Mouse (Mus musculus): ENCODE measurements around the gene Wbp2nl. TPM values are rescaled to one million over a fixed set of nuclear protein-coding genes. Genes with fewer than 3 reads are reported as not detected.
"Not testable (repeated sequence)": the region's sequence is repeated elsewhere in the genome, so short reads cannot be mapped to it uniquely, and the experiment has no call there.

Gene Wbp2nl
- polyA plus RNA-seq, 1 experiment from 2014 or later = 0.09 TPM

- Histone ChIP-seq H3K9ac (replicated peaks) (peak overlapping the region; percentile 95), H3K4me1 (ENCODE audit: insufficient read depth) (peaks cover 45% of the 10 kb centered on the region), H3K9me3 (ENCODE audit: low read length) (no peaks in the 10 kb centered on the region), H3K27ac (ENCODE audit: low read depth) (peak overlapping the region; percentile 88), H3K4me2 (ENCODE audit: low read depth, low read length) (peak overlapping the region; percentile 87), H3K4me3 (ENCODE audit: low read depth, low read length) (peak overlapping the region; percentile 74), H3K27me3 (ENCODE audit: insufficient read depth, low read length) (no peaks in the 10 kb centered on the region), H3K36me3 (replicated peaks; ENCODE audit: insufficient read depth, low read length) (peaks cover 24% of the 10 kb centered on the region)
- WGBS (ENCODE audit: insufficient replicate concordance) = under 1% methylated on average over 23 of the region's 23 CpGs
- ATAC-seq = peak; percentile 28; the same call in 1 of the 2 replicates
- no peak for TF ChIP-seq CTCF (IDR thresholded peaks at IDR 0.05; ENCODE audit: low read depth)
- TF ChIP-seq EP300 (IDR thresholded peaks at IDR 0.05; ENCODE audit: low read depth) = peak; percentile 34; the same call in 1 of the 2 replicates
- DNase-seq = no peak
These were observed 55.0 kb downstream of the Wbp2nl start for GRCm38 (mm10) chr15:82353745-82354113.

DNA sequence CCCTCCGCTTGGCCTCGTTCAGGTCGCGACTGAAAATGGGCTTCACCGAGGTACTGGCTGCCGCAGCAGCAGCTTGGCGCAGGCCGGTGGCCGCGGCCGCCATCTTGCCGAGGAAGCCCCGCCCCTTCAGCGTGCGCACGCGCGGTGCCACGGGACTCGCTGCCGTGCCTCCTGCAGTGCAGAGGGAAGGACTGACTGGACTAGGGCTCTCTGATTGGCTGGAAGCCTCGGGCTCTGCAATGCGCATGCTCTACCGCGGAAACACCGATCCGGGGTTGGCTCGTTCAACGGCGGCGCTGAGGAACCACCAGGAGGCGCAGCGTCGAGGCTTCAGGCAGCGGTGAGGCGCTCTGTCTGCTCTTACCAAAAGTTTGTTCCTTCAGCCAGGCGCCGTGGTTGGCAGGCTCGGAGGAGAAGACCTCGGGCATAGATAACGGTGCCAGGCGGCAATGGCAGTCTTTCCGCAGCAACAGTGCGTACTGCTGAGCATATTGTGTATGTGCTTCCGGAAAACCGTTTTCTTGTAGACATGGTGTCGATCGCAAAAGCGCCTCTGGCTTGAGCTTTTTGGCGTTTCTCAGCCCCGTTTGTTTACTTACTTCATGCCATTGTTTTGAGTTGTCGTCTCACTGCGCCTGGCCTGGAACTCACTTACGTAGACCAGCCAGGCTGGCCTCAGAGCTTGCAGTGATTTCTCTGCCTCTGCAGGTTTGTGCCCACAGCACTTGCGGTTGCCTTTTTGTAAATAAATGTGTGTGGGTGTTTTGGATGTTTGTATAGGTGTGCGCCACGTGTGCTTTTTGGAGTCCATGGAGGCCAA, 55.6 kb downstream of the Wbp2nl start, which contains the start of gene Ndufa6:
Gene Ndufa6 (minus strand): TSS at position 197 of the 820 bp plus-strand sequence.
- H3K9me3 ChIP-seq (ENCODE audit: low read length) = no peaks in the 10 kb centered on the region
- peak; percentile 96 for ATAC-seq
- peaks cover 45% of the 10 kb centered on the region for H3K4me1 ChIP-seq (ENCODE audit: insufficient read depth)
- peak within 1 kb of the TSS; percentile 74 for H3K4me3 ChIP-seq (ENCODE audit: low read depth, low read length)
- peak within 1 kb of the TSS; percentile 87 for H3K4me2 ChIP-seq (ENCODE audit: low read depth, low read length)
- TF ChIP-seq EP300 (IDR thresholded peaks at IDR 0.05; ENCODE audit: low read depth) (peak; percentile 15; the same call in 1 of the 2 replicates), CTCF (IDR thresholded peaks at IDR 0.05; ENCODE audit: low read depth) (peak; percentile 100)
- H3K9ac ChIP-seq (replicated peaks) = peak within 1 kb of the TSS; percentile 95
- peak; percentile 98 for DNase-seq
- no peaks in the 10 kb centered on the region for H3K27me3 ChIP-seq (ENCODE audit: insufficient read depth, low read length)
- 2% methylated on average over 56 of the region's 57 CpGs for WGBS (ENCODE audit: insufficient replicate concordance)
- H3K36me3 ChIP-seq (replicated peaks; ENCODE audit: insufficient read depth, low read length) = peaks cover 18% of the 10 kb centered on the region
- H3K27ac ChIP-seq (ENCODE audit: low read depth) = peak within 1 kb of the TSS; percentile 91

- no peaks in the 10 kb centered on the region for H3K36me3 ChIP-seq (replicated peaks; ENCODE audit: insufficient read depth, low read length)
- no peak overlapping the region for H3K4me3 ChIP-seq (ENCODE audit: low read depth, low read length)
- no peak for ATAC-seq
- TF ChIP-seq CTCF (IDR thresholded peaks at IDR 0.05; ENCODE audit: low read depth) (no peak), EP300 (IDR thresholded peaks at IDR 0.05; ENCODE audit: low read depth) (peak; percentile 63; the same call in 1 of the 2 replicates)
- DNase-seq = no peak
- peak overlapping the region; percentile 95 for H3K27ac ChIP-seq (ENCODE audit: low read depth)
- peak overlapping the region; percentile 1; the same call in 1 of the 2 replicates for H3K4me2 ChIP-seq (ENCODE audit: low read depth, low read length)
- WGBS (ENCODE audit: insufficient replicate concordance) = 57% methylated on average over 22 of the region's 22 CpGs
- peak overlapping the region; percentile 26 for H3K9ac ChIP-seq (replicated peaks)
- peaks cover 40% of the 10 kb centered on the region for H3K4me1 ChIP-seq (ENCODE audit: insufficient read depth)
- no peaks in the 10 kb centered on the region for H3K9me3 ChIP-seq (ENCODE audit: low read length)
- H3K27me3 ChIP-seq (ENCODE audit: insufficient read depth, low read length) = no peaks in the 10 kb centered on the region
These were observed 59.9 kb downstream of the Wbp2nl start for GRCm38 (mm10) chr15:82358431-82359260.

- peak overlapping the region; percentile 53 for H3K9ac ChIP-seq (replicated peaks)
- TF ChIP-seq EP300 (IDR thresholded peaks at IDR 0.05; ENCODE audit: low read depth) (peak; percentile 72), CTCF (IDR thresholded peaks at IDR 0.05; ENCODE audit: low read depth) (peak; percentile 61)
- no peaks in the 10 kb centered on the region for H3K36me3 ChIP-seq (replicated peaks; ENCODE audit: insufficient read depth, low read length)
- 57% methylated on average over 11 of the region's 11 CpGs for WGBS (ENCODE audit: insufficient replicate concordance)
- no peaks in the 10 kb centered on the region for H3K9me3 ChIP-seq (ENCODE audit: low read length)
- H3K4me1 ChIP-seq (ENCODE audit: insufficient read depth) = peaks cover 32% of the 10 kb centered on the region
- no peak overlapping the region for H3K4me3 ChIP-seq (ENCODE audit: low read depth, low read length)
- H3K27ac ChIP-seq (ENCODE audit: low read depth) = peak overlapping the region; percentile 95
- no peaks in the 10 kb centered on the region for H3K27me3 ChIP-seq (ENCODE audit: insufficient read depth, low read length)
- no peak overlapping the region for H3K4me2 ChIP-seq (ENCODE audit: low read depth, low read length)
- peak; percentile 81 for DNase-seq
- peak; percentile 96 for ATAC-seq
These were observed 62.8 kb downstream of the Wbp2nl start for GRCm38 (mm10) chr15:82361459-82362018.

DNA sequence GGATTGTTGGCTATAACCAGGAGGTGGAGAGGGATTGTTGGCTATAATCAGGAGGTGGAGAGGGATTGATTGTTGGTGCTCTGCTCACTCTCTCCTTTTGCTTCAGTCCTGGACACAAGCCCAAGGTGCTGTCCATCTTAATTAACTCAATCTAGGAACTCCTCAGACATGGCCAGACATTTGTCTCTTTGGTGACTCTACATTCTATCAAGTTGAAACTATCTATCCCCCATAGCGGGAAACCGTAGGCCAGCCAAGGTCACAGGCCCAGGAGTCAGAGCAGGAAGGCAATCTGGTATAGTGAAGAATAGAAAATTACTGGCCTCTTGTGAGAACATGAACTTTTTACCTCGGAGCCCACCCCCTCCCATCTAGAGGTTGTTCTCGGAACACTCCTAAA, 63.5 kb downstream of the Wbp2nl start:
- Histone ChIP-seq H3K4me3 (ENCODE audit: low read depth, low read length) (no peak overlapping the region), H3K36me3 (replicated peaks; ENCODE audit: insufficient read depth, low read length) (no peaks in the 10 kb centered on the region), H3K4me1 (ENCODE audit: insufficient read depth) (peaks cover 25% of the 10 kb centered on the region), H3K9ac (replicated peaks) (no peak overlapping the region), H3K27me3 (ENCODE audit: insufficient read depth, low read length) (no peaks in the 10 kb centered on the region), H3K27ac (ENCODE audit: low read depth) (peak overlapping the region; percentile 95), H3K4me2 (ENCODE audit: low read depth, low read length) (no peak overlapping the region), H3K9me3 (ENCODE audit: low read length) (no peaks in the 10 kb centered on the region)
- ATAC-seq (no peak), DNase-seq (no peak)
- WGBS (ENCODE audit: insufficient replicate concordance) = 66% methylated on average over 4 of the region's 4 CpGs
- TF ChIP-seq CTCF (IDR thresholded peaks at IDR 0.05; ENCODE audit: low read depth) = no peak
- TF ChIP-seq EP300 (IDR thresholded peaks at IDR 0.05; ENCODE audit: low read depth) = peak; percentile 52; the same call in 1 of the 2 replicates

DNA sequence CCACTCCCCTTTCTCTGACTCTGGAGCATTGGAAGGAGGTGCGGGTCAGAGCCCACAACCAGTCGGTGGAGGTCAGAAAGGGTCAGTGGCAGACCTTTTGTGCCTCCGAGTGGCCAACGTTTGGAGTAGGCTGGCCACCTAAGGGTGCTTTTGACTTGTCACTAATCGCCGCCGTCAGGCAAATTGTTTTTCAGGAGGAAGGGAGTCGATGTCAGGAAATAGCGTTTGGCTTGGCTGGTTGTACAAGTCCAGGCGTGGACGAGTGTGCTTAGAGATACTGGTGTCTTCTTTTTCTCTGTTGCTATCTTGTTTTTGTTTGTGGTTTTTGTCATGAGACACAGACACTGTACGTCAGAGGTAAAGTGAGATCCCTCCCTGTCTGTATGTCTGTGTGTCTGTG, 65.0 kb downstream of the Wbp2nl start:
- not testable (repeated sequence) for H3K9ac ChIP-seq (replicated peaks); H3K36me3 ChIP-seq (replicated peaks; ENCODE audit: insufficient read depth, low read length); H3K4me3 ChIP-seq (ENCODE audit: low read depth, low read length); DNase-seq; H3K27me3 ChIP-seq (ENCODE audit: insufficient read depth, low read length); H3K9me3 ChIP-seq (ENCODE audit: low read length); H3K27ac ChIP-seq (ENCODE audit: low read depth); ATAC-seq; H3K4me2 ChIP-seq (ENCODE audit: low read depth, low read length)
- WGBS (ENCODE audit: insufficient replicate concordance) = 33% methylated on average over 5 of the region's 12 CpGs
- peaks cover 18% of the 10 kb centered on the region for H3K4me1 ChIP-seq (ENCODE audit: insufficient read depth)

Other genes with a start within 250 kb of the Wbp2nl start
- gene 4930407I10Rik, start 239.8 kb upstream of the Wbp2nl start, polyA plus RNA-seq (2015; fragmentation: Nextera tagmentation; extraction: Ambion mirVana) = not detected in 2 replicates
- gene Mei1, start 229.0 kb upstream of the Wbp2nl start, polyA plus RNA-seq (2015; fragmentation: Nextera tagmentation; extraction: Ambion mirVana) = not detected in 2 replicates
- 3.6 and 4.0 TPM in 2 replicates for gene Ccdc134, start 171.0 kb upstream of the Wbp2nl start, polyA plus RNA-seq (2015; fragmentation: Nextera tagmentation; extraction: Ambion mirVana)
- 30.3 and 33.6 TPM in 2 replicates for gene Srebf2, start 151.8 kb upstream of the Wbp2nl start, polyA plus RNA-seq (2015; fragmentation: Nextera tagmentation; extraction: Ambion mirVana)
- 0.08 and 0.13 TPM in 2 replicates for gene Shisa8, start 86.1 kb upstream of the Wbp2nl start, polyA plus RNA-seq (2015; fragmentation: Nextera tagmentation; extraction: Ambion mirVana)
- 2.0 and 2.3 TPM in 2 replicates for gene Tnfrsf13c, start 74.6 kb upstream of the Wbp2nl start, polyA plus RNA-seq (2015; fragmentation: Nextera tagmentation; extraction: Ambion mirVana)
- 27.8 and 30.7 TPM in 2 replicates for gene Cenpm, start 54.2 kb upstream of the Wbp2nl start, polyA plus RNA-seq (2015; fragmentation: Nextera tagmentation; extraction: Ambion mirVana)
- gene 1500009C09Rik, start 46.6 kb upstream of the Wbp2nl start, polyA plus RNA-seq (2015; fragmentation: Nextera tagmentation; extraction: Ambion mirVana) = not detected in 2 replicates
- 0.06 and 0.07 TPM in 2 replicates for gene Sept3, start 24.1 kb upstream of the Wbp2nl start, polyA plus RNA-seq (2015; fragmentation: Nextera tagmentation; extraction: Ambion mirVana)
- 34.6 TPM in 2 replicates for gene Naga, start 40.0 kb downstream of the Wbp2nl start, polyA plus RNA-seq (2015; fragmentation: Nextera tagmentation; extraction: Ambion mirVana)
- gene Pheta2, start 40.0 kb downstream of the Wbp2nl start, polyA plus RNA-seq (2015; fragmentation: Nextera tagmentation; extraction: Ambion mirVana) = 16.1 and 17.5 TPM in 2 replicates
- gene Smdt1, start 40.0 kb downstream of the Wbp2nl start, polyA plus RNA-seq (2015; fragmentation: Nextera tagmentation; extraction: Ambion mirVana) = 145 and 151 TPM in 2 replicates
- 642 and 691 TPM in 2 replicates for gene Ndufa6, start 55.4 kb downstream of the Wbp2nl start, polyA plus RNA-seq (2015; fragmentation: Nextera tagmentation; extraction: Ambion mirVana)
- gene Cyp2d22, start 81.3 kb downstream of the Wbp2nl start, polyA plus RNA-seq (2015; fragmentation: Nextera tagmentation; extraction: Ambion mirVana) = 42.0 and 44.9 TPM in 2 replicates
- gene Cyp2d11, start 95.1 kb downstream of the Wbp2nl start, polyA plus RNA-seq (2015; fragmentation: Nextera tagmentation; extraction: Ambion mirVana) = 0.20 and 0.25 TPM in 2 replicates
- 384 and 387 TPM in 2 replicates for gene Cyp2d10, start 108.2 kb downstream of the Wbp2nl start, polyA plus RNA-seq (2015; fragmentation: Nextera tagmentation; extraction: Ambion mirVana)
- 216 and 246 TPM in 2 replicates for gene Cyp2d9, start 134.5 kb downstream of the Wbp2nl start, polyA plus RNA-seq (2015; fragmentation: Nextera tagmentation; extraction: Ambion mirVana)

Measured in liver, postnatal 0 days (tissue).